Mouse (Mus musculus): ENCODE data around the gene Acad8. TPM values are rescaled to one million over a fixed set of nuclear protein-coding genes. Genes with fewer than 3 reads are reported as not detected.

Gene Acad8
- polyA plus RNA-seq, 1 experiment: 20.9 TPM

DNA sequence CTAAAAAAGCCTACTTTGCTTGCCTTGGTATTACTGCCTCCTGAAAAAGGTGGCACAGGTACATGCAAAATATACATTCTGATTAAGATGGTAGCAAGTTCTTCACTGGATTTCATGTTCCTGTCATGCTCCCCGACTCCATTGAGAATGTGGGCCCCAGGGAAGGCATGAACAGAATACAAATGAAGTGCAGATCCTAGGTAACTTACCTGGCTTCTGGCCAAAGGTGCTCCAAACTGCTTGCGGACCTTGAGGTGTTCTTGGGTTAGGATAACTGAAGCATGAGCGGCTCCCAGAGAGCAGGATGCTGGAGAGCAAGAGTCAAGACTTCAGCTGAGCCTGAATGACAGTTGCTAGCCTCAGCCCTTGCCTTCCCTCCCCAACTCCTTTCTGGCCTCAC is 20.6 kb downstream of the Acad8 start:
- Histone ChIP-seq H3K27me3 (ENCODE audit: control insufficient read depth, insufficient read depth, insufficient read length) (no peaks in the 10 kb centered on the region), H3K36me3 (ENCODE audit: control insufficient read depth, insufficient read depth) (peaks cover 37% of the 10 kb centered on the region), H3ac (ENCODE audit: control insufficient read depth, insufficient read length, low read depth) (no peak overlapping the region), H3K4me3 (ENCODE audit: insufficient read depth, poor library complexity, severe bottlenecking) (no peak overlapping the region), H3K79me3 (ENCODE audit: low read depth) (no peaks in the 10 kb centered on the region), H3K79me2 (ENCODE audit: control insufficient read depth, insufficient read depth) (no peaks in the 10 kb centered on the region)
- TF ChIP-seq MYOD1 (IDR thresholded peaks at IDR 0.05; ENCODE audit: control insufficient read depth, insufficient read length, low read depth) (no peak), CEBPB (IDR thresholded peaks at IDR 0.05; ENCODE audit: low read depth) (no peak), CTCF (IDR thresholded peaks at IDR 0.05; ENCODE audit: control insufficient read depth, insufficient read depth, insufficient read length) (no peak), FOSL1 (IDR thresholded peaks at IDR 0.05; ENCODE audit: insufficient read depth, low read length, poor library complexity, severe bottlenecking) (no peak), USF1 (IDR thresholded peaks at IDR 0.05; ENCODE audit: low read depth) (no peak)

DNA sequence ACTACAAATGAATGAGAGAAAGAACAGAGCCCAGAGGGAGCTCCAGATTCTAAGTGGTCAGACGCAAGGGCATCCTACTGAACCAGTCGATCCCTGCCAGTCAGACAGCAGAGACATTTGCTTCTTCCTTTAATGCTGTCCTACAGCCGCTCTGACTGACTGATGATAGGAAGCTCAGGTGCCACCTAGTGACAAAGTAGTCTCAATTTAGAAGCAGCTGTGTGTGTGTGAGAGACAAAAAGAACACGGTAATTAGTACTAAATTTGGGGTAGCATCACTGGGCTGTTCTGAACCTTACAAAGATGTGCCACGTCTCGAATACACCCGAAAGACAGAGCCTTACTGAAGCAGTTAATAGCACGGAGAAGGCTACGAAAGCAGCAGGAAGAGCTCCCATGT is 21.6 kb downstream of the Acad8 start:
- Histone ChIP-seq H3K36me3 (ENCODE audit: control insufficient read depth, insufficient read depth) (peaks cover 35% of the 10 kb centered on the region), H3K79me3 (ENCODE audit: low read depth) (no peaks in the 10 kb centered on the region), H3K79me2 (ENCODE audit: control insufficient read depth, insufficient read depth) (no peaks in the 10 kb centered on the region), H3ac (ENCODE audit: control insufficient read depth, insufficient read length, low read depth) (no peak overlapping the region), H3K27me3 (ENCODE audit: control insufficient read depth, insufficient read depth, insufficient read length) (no peaks in the 10 kb centered on the region), H3K4me3 (ENCODE audit: insufficient read depth, poor library complexity, severe bottlenecking) (no peak overlapping the region)
- TF ChIP-seq CEBPB (IDR thresholded peaks at IDR 0.05; ENCODE audit: low read depth) (no peak), MAX (IDR thresholded peaks at IDR 0.05) (no peak), FOSL1 (IDR thresholded peaks at IDR 0.05; ENCODE audit: insufficient read depth, low read length, poor library complexity, severe bottlenecking) (no peak), MYOG (IDR thresholded peaks at IDR 0.05; ENCODE audit: control insufficient read depth, extremely low read depth, insufficient read length) (no peak), MYOD1 (IDR thresholded peaks at IDR 0.05; ENCODE audit: control insufficient read depth, insufficient read length, low read depth) (no peak), CTCF (IDR thresholded peaks at IDR 0.05; ENCODE audit: control insufficient read depth, insufficient read depth, insufficient read length) (no peak), USF1 (IDR thresholded peaks at IDR 0.05; ENCODE audit: low read depth) (no peak)

DNA sequence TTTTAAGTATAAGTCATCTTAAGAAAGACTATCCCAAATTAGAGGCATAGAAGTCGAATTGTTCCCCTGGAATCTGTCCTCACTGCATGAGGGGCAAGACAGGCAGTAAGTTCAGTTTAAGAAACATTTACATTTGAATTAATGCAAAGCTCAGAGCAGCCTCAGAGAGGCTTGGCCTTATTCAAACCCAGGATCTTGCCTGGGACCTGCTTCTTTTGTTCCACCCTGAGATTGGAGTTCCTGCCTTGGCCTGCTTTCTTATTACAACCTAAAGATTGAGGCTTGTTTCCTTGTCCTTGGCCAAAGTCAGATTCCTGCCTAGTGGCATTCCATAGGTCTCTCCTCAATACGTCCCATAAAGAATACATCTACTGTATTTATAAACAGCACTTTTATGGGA is 51.6 kb downstream of the Acad8 start:
- Histone ChIP-seq H3K27me3 (ENCODE audit: control insufficient read depth, insufficient read depth, insufficient read length) (no peaks in the 10 kb centered on the region), H3K79me3 (ENCODE audit: low read depth) (no peaks in the 10 kb centered on the region), H3K4me3 (ENCODE audit: insufficient read depth, poor library complexity, severe bottlenecking) (no peak overlapping the region), H3K79me2 (ENCODE audit: control insufficient read depth, insufficient read depth) (no peaks in the 10 kb centered on the region), H3ac (ENCODE audit: control insufficient read depth, insufficient read length, low read depth) (no peak overlapping the region), H3K36me3 (ENCODE audit: control insufficient read depth, insufficient read depth) (no peaks in the 10 kb centered on the region)
- TF ChIP-seq MYOD1 (IDR thresholded peaks at IDR 0.05; ENCODE audit: control insufficient read depth, insufficient read length, low read depth) (no peak), USF1 (IDR thresholded peaks at IDR 0.05; ENCODE audit: low read depth) (no peak), CEBPB (IDR thresholded peaks at IDR 0.05; ENCODE audit: low read depth) (no peak), MAX (IDR thresholded peaks at IDR 0.05) (no peak), FOSL1 (IDR thresholded peaks at IDR 0.05; ENCODE audit: insufficient read depth, low read length, poor library complexity, severe bottlenecking) (no peak), MYOG (IDR thresholded peaks at IDR 0.05; ENCODE audit: control insufficient read depth, extremely low read depth, insufficient read length) (no peak), CTCF (IDR thresholded peaks at IDR 0.05; ENCODE audit: control insufficient read depth, insufficient read depth, insufficient read length) (no peak)

DNA sequence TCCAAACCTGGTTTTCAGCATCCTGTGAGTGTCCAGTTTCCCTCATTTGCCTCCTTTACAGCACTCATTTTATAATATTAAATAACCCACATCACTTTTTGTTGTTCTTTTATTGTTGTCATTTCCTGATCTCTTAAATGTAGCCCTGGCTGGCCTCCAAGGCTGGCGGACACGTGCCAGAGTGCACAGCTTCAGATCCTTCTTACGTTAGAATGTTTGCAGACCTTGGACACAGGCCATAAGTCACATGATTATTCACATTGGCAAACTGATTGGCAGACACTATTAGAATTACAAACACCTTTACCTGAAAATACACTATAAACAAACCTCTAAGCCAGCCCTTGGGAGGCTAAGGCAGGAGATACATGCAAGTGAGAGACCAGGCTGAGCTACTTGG is 75.2 kb downstream of the Acad8 start:
- TF ChIP-seq CEBPB (IDR thresholded peaks at IDR 0.05; ENCODE audit: low read depth): no peak
- no peak for TF ChIP-seq USF1 (IDR thresholded peaks at IDR 0.05; ENCODE audit: low read depth)
- TF ChIP-seq FOSL1 (IDR thresholded peaks at IDR 0.05; ENCODE audit: insufficient read depth, low read length, poor library complexity, severe bottlenecking): no peak
- no peak overlapping the region for H3ac ChIP-seq (ENCODE audit: control insufficient read depth, insufficient read length, low read depth)
- H3K4me3 ChIP-seq (ENCODE audit: insufficient read depth, poor library complexity, severe bottlenecking): no peak overlapping the region
- H3K36me3 ChIP-seq (ENCODE audit: control insufficient read depth, insufficient read depth): no peaks in the 10 kb centered on the region
- H3K27me3 ChIP-seq (ENCODE audit: control insufficient read depth, insufficient read depth, insufficient read length): no peaks in the 10 kb centered on the region
- no peaks in the 10 kb centered on the region for H3K79me3 ChIP-seq (ENCODE audit: low read depth)
- no peaks in the 10 kb centered on the region for H3K79me2 ChIP-seq (ENCODE audit: control insufficient read depth, insufficient read depth)

Other genes starting within 250 kb of the Acad8 start
- gene Glb1l2, start 193.1 kb downstream of the Acad8 start, polyA plus RNA-seq (2012; fragmentation: generic; extraction: Trizol): not detected
- not detected for gene Glb1l3, start 138.7 kb downstream of the Acad8 start, polyA plus RNA-seq (2012; fragmentation: generic; extraction: Trizol)
- gene Gm1110, start 76.5 kb downstream of the Acad8 start, polyA plus RNA-seq (2012; fragmentation: generic; extraction: Trizol): not detected
- gene Thyn1, start 144 bp upstream of the Acad8 start, polyA plus RNA-seq (2012; fragmentation: generic; extraction: Trizol): 81.1 TPM
- gene Vps26b, start 30.5 kb upstream of the Acad8 start, polyA plus RNA-seq (2012; fragmentation: generic; extraction: Trizol): 33.3 TPM
- 12.5 TPM for gene Ncapd3, start 30.6 kb upstream of the Acad8 start, polyA plus RNA-seq (2012; fragmentation: generic; extraction: Trizol)
- gene Jam3, start 155.9 kb upstream of the Acad8 start, polyA plus RNA-seq (2012; fragmentation: generic; extraction: Trizol): 15.8 TPM